Mouse (Mus musculus) ES-E14 (cell line): Measurements from ENCODE around the gene Slc7a11.

ENCODE experiments used
- CHD2 ChIP-seq: IDR thresholded peaks from 2 replicates; pipeline ENCODE4 v1.6.1; 2014; ENCODE audit warnings: mild to moderate bottlenecking, low read depth, low read length, inconsistent platforms
- HCFC1 ChIP-seq: IDR thresholded peaks from 2 replicates; pipeline ENCODE4 v1.6.1; 2012; ENCODE audit warnings: low read length, inconsistent platforms, borderline replicate concordance; ENCODE audit not compliant: insufficient read depth
- MAFK ChIP-seq: IDR thresholded peaks from 2 replicates; pipeline ENCODE4 v1.6.1; 2014; ENCODE audit warnings: mild to moderate bottlenecking, low read depth, low read length, inconsistent platforms; ENCODE audit not compliant: insufficient read depth

DNA sequence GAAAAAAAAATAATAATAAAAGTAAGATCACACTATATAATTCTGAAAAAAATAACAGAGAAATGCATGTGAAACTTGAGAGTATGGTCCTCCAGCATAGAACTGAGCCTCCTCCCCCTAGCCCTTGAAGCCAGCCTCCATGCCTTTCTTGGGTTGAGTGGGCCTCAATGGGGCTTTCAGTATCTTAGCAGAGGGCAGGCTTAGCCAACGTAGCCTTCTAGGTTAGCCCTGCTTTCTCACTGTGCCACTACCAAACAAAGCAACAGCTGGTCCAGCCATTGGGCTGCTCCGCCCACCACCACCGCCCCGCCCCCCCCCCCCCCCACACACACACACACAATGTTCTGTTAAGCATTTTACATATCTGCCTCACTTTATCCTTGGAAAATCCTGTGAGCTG is 56.1 kb downstream of the Slc7a11 start:
- TF ChIP-seq HCFC1 (no peak), MAFK (no peak), CHD2 (no peak)
